Mouse (Mus musculus): ENCODE measurements at regions not wholly inside any gene's neighbourhood (a gene's known extent, or its start where the extent isn't known, plus 50 kb on each side); places are given as distances from the start of the nearest gene placed in this dataset.

- no peak for DNase-seq (ENCODE audit: low spot score in 2 of 2)
These were observed 98.6 kb upstream of the Foxp3 start for GRCm38 (mm10) chrX:7474831-7475230.

GRCm38 (mm10) chrX:7473814-7474213 lies 98.2 kb upstream of the Usp27x start:
- no peak for DNase-seq (ENCODE audit: low spot score in 2 of 2)

- DNase-seq (ENCODE audit: low spot score in 2 of 2): no peak
These were observed 94.2 kb upstream of the Usp27x start for GRCm38 (mm10) chrX:7469801-7470200.

- DNase-seq (ENCODE audit: low spot score in 2 of 2): no peak
These were observed 92.4 kb upstream of the Usp27x start for GRCm38 (mm10) chrX:7467985-7468384.

GRCm38 (mm10) chrX:7456851-7457250 lies 81.2 kb upstream of the Usp27x start:
- no peak for DNase-seq (ENCODE audit: low spot score in 2 of 2)

- DNase-seq (ENCODE audit: low spot score in 2 of 2): no peak
These were observed 69.4 kb upstream of the Usp27x start for GRCm38 (mm10) chrX:7445035-7445434.

GRCm38 (mm10) chrX:7444583-7444982 lies 69.0 kb upstream of the Usp27x start:
- DNase-seq (ENCODE audit: low spot score in 2 of 2): no peak

GRCm38 (mm10) chrX:7443996-7444421 lies 68.4 kb upstream of the Usp27x start:
- no peak for DNase-seq (ENCODE audit: low spot score in 2 of 2)

GRCm38 (mm10) chrX:7435375-7436042 lies 59.9 kb upstream of the Usp27x start:
- no peak for DNase-seq (ENCODE audit: low spot score in 2 of 2)

- DNase-seq (ENCODE audit: low spot score in 2 of 2): no peak
These were observed 58.6 kb upstream of the Usp27x start for GRCm38 (mm10) chrX:7434268-7434667.

GRCm38 (mm10) chrX:7430456-7430855 lies 54.8 kb upstream of the Usp27x start:
- no peak for DNase-seq (ENCODE audit: low spot score in 2 of 2)

- DNase-seq (ENCODE audit: low spot score in 2 of 2): no peak
These were observed 53.9 kb upstream of the Usp27x start for GRCm38 (mm10) chrX:7429524-7429865.

- DNase-seq (ENCODE audit: low spot score in 2 of 2): peak in 1 of 2 experiments; percentile 13
These were observed 53.2 kb upstream of the Usp27x start for GRCm38 (mm10) chrX:7428621-7429523.

Data from gastrocnemius, adult 8-10 months (tissue).